Mouse (Mus musculus): ENCODE measurements around the gene Adck2. TPM values are rescaled to one million over a fixed set of nuclear protein-coding genes. Genes with fewer than 3 reads are reported as not detected.

Gene Adck2
- polyA plus RNA-seq, 1 experiment from 2014 or later: 25.8 TPM

GRCm38 (mm10) chr6:39585517-39585916 lies 11.8 kb downstream of the Adck2 start, which contains the start of gene Gm42420:
Gene Gm42420 (plus strand): TSS chr6:39585753.
- Histone ChIP-seq H3K27me3 (ENCODE audit: insufficient read depth, low read length) (no peaks in the 10 kb centered on the region), H3K27ac (no peak within 1 kb of the TSS), H3K9ac (ENCODE audit: low read depth, low read length) (no peak within 1 kb of the TSS), H3K4me2 (ENCODE audit: low read length) (no peak within 1 kb of the TSS), H3K36me3 (ENCODE audit: insufficient read depth, low read length) (peaks cover 42% of the 10 kb centered on the region), H3K4me1 (replicated peaks; ENCODE audit: insufficient read depth, low read length) (no peaks in the 10 kb centered on the region), H3K9me3 (replicated peaks; ENCODE audit: low read length) (no peaks in the 10 kb centered on the region), H3K4me3 (replicated peaks; ENCODE audit: low read depth, low read length) (no peak within 1 kb of the TSS)
- 96% methylated on average over 6 of the region's 6 CpGs for WGBS
- TF ChIP-seq CTCF (IDR thresholded peaks at IDR 0.05; ENCODE audit: low read depth): no peak
- DNase-seq (ENCODE audit: low spot score): no peak
- ATAC-seq (replicated peaks; ENCODE audit: low FRiP score, low read depth): no peak

- DNase-seq (ENCODE audit: low spot score) (no peak), ATAC-seq (replicated peaks; ENCODE audit: low FRiP score, low read depth) (no peak)
- 93% methylated on average over 4 of the region's 4 CpGs for WGBS
- Histone ChIP-seq H3K36me3 (ENCODE audit: insufficient read depth, low read length) (peaks cover 19% of the 10 kb centered on the region), H3K27me3 (ENCODE audit: insufficient read depth, low read length) (no peaks in the 10 kb centered on the region), H3K9me3 (replicated peaks; ENCODE audit: low read length) (no peaks in the 10 kb centered on the region), H3K4me1 (replicated peaks; ENCODE audit: insufficient read depth, low read length) (peaks cover 6% of the 10 kb centered on the region; the same call in 1 of the 2 replicates), H3K4me2 (ENCODE audit: low read length) (peak overlapping the region; percentile 79; the same call in 1 of the 2 replicates), H3K4me3 (replicated peaks; ENCODE audit: low read depth, low read length) (no peak overlapping the region), H3K27ac (peak overlapping the region; percentile 93; the same call in 1 of the 2 replicates), H3K9ac (ENCODE audit: low read depth, low read length) (no peak overlapping the region)
- no peak for TF ChIP-seq CTCF (IDR thresholded peaks at IDR 0.05; ENCODE audit: low read depth)
Observed at GRCm38 (mm10) chr6:39591481-39591880, 17.8 kb downstream of the Adck2 start.

DNA sequence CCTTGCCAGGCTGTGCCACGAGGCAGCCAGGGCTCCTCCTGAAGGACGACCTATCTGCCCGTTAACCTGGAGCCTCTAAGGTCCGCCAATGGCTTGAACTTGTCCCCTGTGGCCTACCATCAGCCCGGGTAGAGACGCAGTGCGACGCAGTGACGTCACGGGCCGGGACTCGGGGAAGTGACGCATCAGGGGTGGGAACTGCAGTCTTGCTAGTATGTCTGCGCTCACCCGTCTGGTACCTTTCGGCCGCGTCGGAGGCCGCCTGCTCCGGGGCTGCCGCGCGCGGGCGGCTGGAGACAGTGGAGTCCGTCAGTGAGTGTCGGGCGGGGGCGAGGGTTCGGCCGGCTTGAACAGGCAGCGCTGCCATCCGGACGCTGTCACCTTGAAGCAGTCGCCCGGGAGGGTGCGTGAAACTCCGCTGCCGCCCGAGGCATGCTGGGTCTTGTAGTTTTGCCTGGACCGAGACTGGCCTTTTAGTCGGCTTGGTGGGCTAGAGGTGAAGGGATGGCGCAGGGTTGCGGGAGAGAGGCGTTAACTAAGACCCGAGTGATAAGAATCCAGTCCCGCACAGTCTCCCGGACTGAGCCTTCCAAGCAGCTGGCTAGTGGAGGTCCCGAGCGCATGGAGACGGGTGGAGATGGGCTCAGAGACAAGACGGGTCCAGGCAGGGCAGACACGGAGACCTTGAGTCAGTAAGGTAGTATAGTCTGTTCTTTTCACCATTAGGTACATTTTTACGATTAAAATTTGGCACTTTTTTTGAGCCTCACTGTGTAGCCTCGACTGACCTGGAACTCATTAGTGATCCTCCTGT lies 18.9 kb downstream of the Adck2 start, which contains the start of gene Ndufb2:
Gene Ndufb2 (plus strand): TSS at position 174 of the 814 bp plus-strand sequence.
- Histone ChIP-seq H3K4me1 (replicated peaks; ENCODE audit: insufficient read depth, low read length) (peaks cover 6% of the 10 kb centered on the region; the same call in 1 of the 2 replicates), H3K9me3 (replicated peaks; ENCODE audit: low read length) (no peaks in the 10 kb centered on the region), H3K27ac (peak within 1 kb of the TSS; percentile 93), H3K27me3 (ENCODE audit: insufficient read depth, low read length) (no peaks in the 10 kb centered on the region), H3K36me3 (ENCODE audit: insufficient read depth, low read length) (peaks cover 15% of the 10 kb centered on the region), H3K4me2 (ENCODE audit: low read length) (peak within 1 kb of the TSS; percentile 79), H3K4me3 (replicated peaks; ENCODE audit: low read depth, low read length) (peak within 1 kb of the TSS; percentile 83), H3K9ac (ENCODE audit: low read depth, low read length) (peak within 1 kb of the TSS; percentile 77)
- WGBS: under 1% methylated on average over 56 of the region's 56 CpGs
- peak; percentile 96 for DNase-seq (ENCODE audit: low spot score)
- no peak for TF ChIP-seq CTCF (IDR thresholded peaks at IDR 0.05; ENCODE audit: low read depth)
- ATAC-seq (replicated peaks; ENCODE audit: low FRiP score, low read depth): peak; percentile 99

DNA sequence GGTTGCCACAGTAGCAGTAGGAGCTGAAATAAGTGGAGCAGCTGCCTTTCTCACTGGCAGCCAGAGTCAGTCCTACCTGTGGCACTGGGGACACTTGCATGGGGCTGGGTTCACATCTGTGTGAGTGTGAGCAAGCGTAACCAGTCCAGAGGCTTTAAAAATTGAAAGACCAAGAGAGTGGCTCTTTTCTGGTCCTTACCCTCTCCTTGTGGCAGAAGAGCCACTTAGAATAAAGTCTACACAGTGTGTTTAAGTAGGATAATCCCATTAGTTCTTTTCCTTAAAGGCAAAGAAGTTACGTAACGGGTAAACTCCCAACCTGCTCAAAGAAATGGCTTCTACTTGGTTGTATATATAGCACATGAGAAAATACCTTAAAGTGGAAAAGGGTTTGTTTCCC lies 27.2 kb downstream of the Adck2 start:
- no peak overlapping the region for H3K4me2 ChIP-seq (ENCODE audit: low read length)
- DNase-seq (ENCODE audit: low spot score) (no peak), ATAC-seq (replicated peaks; ENCODE audit: low FRiP score, low read depth) (no peak)
- H3K9ac ChIP-seq (ENCODE audit: low read depth, low read length): no peak overlapping the region
- no peaks in the 10 kb centered on the region for H3K9me3 ChIP-seq (replicated peaks; ENCODE audit: low read length)
- no peak for TF ChIP-seq CTCF (IDR thresholded peaks at IDR 0.05; ENCODE audit: low read depth)
- H3K4me3 ChIP-seq (replicated peaks; ENCODE audit: low read depth, low read length): no peak overlapping the region
- no peak overlapping the region for H3K27ac ChIP-seq
- no peaks in the 10 kb centered on the region for H3K4me1 ChIP-seq (replicated peaks; ENCODE audit: insufficient read depth, low read length)
- WGBS: 89% methylated on average over 3 of the region's 3 CpGs
- peaks cover 27% of the 10 kb centered on the region for H3K36me3 ChIP-seq (ENCODE audit: insufficient read depth, low read length)
- H3K27me3 ChIP-seq (ENCODE audit: insufficient read depth, low read length): no peaks in the 10 kb centered on the region

GRCm38 (mm10) chr6:39601828-39602227 lies 28.2 kb downstream of the Adck2 start:
- Histone ChIP-seq H3K9me3 (replicated peaks; ENCODE audit: low read length) (no peaks in the 10 kb centered on the region), H3K4me3 (replicated peaks; ENCODE audit: low read depth, low read length) (no peak overlapping the region), H3K9ac (ENCODE audit: low read depth, low read length) (no peak overlapping the region), H3K36me3 (ENCODE audit: insufficient read depth, low read length) (peaks cover 27% of the 10 kb centered on the region), H3K27ac (no peak overlapping the region), H3K27me3 (ENCODE audit: insufficient read depth, low read length) (no peaks in the 10 kb centered on the region), H3K4me1 (replicated peaks; ENCODE audit: insufficient read depth, low read length) (no peaks in the 10 kb centered on the region), H3K4me2 (ENCODE audit: low read length) (no peak overlapping the region)
- WGBS: 89% methylated on average over 3 of the region's 3 CpGs
- no peak for ATAC-seq (replicated peaks; ENCODE audit: low FRiP score, low read depth)
- no peak for DNase-seq (ENCODE audit: low spot score)
- no peak for TF ChIP-seq CTCF (IDR thresholded peaks at IDR 0.05; ENCODE audit: low read depth)

DNA sequence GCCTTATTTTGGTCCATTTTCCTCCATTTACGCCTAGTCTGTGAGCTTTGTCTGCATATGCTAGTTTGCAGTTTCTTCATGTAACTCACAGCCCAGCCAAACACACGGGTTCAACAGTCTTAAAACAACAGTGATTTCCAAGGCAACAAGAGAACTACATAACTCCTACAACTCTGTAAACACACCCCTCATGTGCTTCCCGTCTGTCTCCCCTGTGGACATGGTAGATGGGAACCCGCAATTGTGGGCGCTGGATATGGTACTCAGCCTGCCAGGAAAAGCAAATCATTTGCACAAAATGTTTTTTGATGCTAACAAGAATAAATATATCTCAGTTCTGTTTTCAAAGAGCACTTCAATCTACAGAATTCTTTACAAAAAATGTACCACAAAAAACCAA lies 30.9 kb downstream of the Adck2 start:
- Histone ChIP-seq H3K9me3 (replicated peaks; ENCODE audit: low read length) (no peaks in the 10 kb centered on the region), H3K4me2 (ENCODE audit: low read length) (no peak overlapping the region), H3K4me3 (replicated peaks; ENCODE audit: low read depth, low read length) (no peak overlapping the region), H3K27ac (no peak overlapping the region), H3K36me3 (ENCODE audit: insufficient read depth, low read length) (peaks cover 14% of the 10 kb centered on the region), H3K9ac (ENCODE audit: low read depth, low read length) (no peak overlapping the region), H3K27me3 (ENCODE audit: insufficient read depth, low read length) (no peaks in the 10 kb centered on the region), H3K4me1 (replicated peaks; ENCODE audit: insufficient read depth, low read length) (no peaks in the 10 kb centered on the region)
- 69% methylated on average over 5 of the region's 5 CpGs for WGBS
- no peak for TF ChIP-seq CTCF (IDR thresholded peaks at IDR 0.05; ENCODE audit: low read depth)
- no peak for ATAC-seq (replicated peaks; ENCODE audit: low FRiP score, low read depth)
- no peak for DNase-seq (ENCODE audit: low spot score)

Data from kidney, postnatal 0 days (tissue).